Comparison of ENCODE assay signal across 12 mouse cellular contexts in genomic region chr19:47043608-47044007, GRCm38 (mm10). TPM values are rescaled to one million over a fixed set of nuclear protein-coding genes. Genes with fewer than 3 reads are reported as not detected.
DNase-seq lines count a peak whose midpoint lies in the region; ATAC-seq and TF ChIP-seq lines count a peak whose summit lies in the region.
"Had no signal": no experiment of that assay in that cellular context is flagged by ENCODE, and none has a peak within 500 bp of the region (broad histone marks: within the 10 kb centered on the region; RNA-seq: fewer than 3 reads in every experiment).

No protein-coding gene starts in this region.

- WGBS in heart, adult 2 months = 80% methylated on average over 3 of the region's 3 CpGs
- WGBS in stomach, postnatal 0 days = 81% methylated on average over 3 of the region's 3 CpGs

- no peak overlapping the region for H3K4me3 ChIP-seq in heart, adult 2 months
- no peak overlapping the region for H3K4me3 ChIP-seq in stomach, postnatal 0 days (ENCODE audit: low read depth, low read length)
- H3K4me3 ChIP-seq: hindbrain, embryonic 12.5 days; lung, embryonic 15.5 days; myocyte had no signal

- H3K4me2 ChIP-seq in stomach, postnatal 0 days (replicated peaks; ENCODE audit: low read depth) = no peak overlapping the region
- H3K4me2 ChIP-seq: hindbrain, embryonic 12.5 days; lung, embryonic 15.5 days had no signal

- no peak for TF ChIP-seq POLR2A in heart, adult 2 months (IDR thresholded peaks at IDR 0.05; ENCODE audit: insufficient read depth, low read depth, low read length)

- no peaks in the 10 kb centered on the region for H3K36me3 ChIP-seq in heart, adult 2 months (ENCODE audit: control insufficient read depth, insufficient read depth, low read length)
- peaks cover 5% of the 10 kb centered on the region; the same call in 1 of the 2 replicates for H3K36me3 ChIP-seq in stomach, postnatal 0 days (ENCODE audit: control insufficient read depth, insufficient read depth, low read length)

- H3K9me3 ChIP-seq in stomach, postnatal 0 days (ENCODE audit: control insufficient read depth, low read length) = no peaks in the 10 kb centered on the region
- H3K9me3 ChIP-seq: hindbrain, embryonic 12.5 days; lung, embryonic 15.5 days had no signal

- H3K4me1 ChIP-seq in heart, adult 2 months (ENCODE audit: control insufficient read depth, insufficient read depth, low read length) = no peaks in the 10 kb centered on the region
- no peaks in the 10 kb centered on the region for H3K4me1 ChIP-seq in stomach, postnatal 0 days (replicated peaks; ENCODE audit: control insufficient read depth, insufficient read depth)
- H3K4me1 ChIP-seq: hindbrain, embryonic 12.5 days; lung, embryonic 15.5 days had no signal

- peak; percentile 66 for TF ChIP-seq CTCF in heart, adult 2 months (IDR thresholded peaks at IDR 0.05)
- TF ChIP-seq CTCF in stomach, postnatal 0 days (IDR thresholded peaks at IDR 0.05; ENCODE audit: low read depth) = peak; percentile 61

- TF ChIP-seq EP300 in heart, adult 2 months (IDR thresholded peaks at IDR 0.05; ENCODE audit: insufficient read depth, low read depth, low read length) = no peak
- TF ChIP-seq EP300 in stomach, postnatal 0 days (optimal IDR thresholded peaks at IDR 0.05) = no peak

- no peak overlapping the region for H3K27ac ChIP-seq in heart, adult 2 months
- H3K27ac ChIP-seq in stomach, postnatal 0 days (replicated peaks) = no peak overlapping the region
- H3K27ac ChIP-seq: hindbrain, embryonic 12.5 days; lung, embryonic 15.5 days had no signal

- DNase-seq in heart, adult 2 months = no peak
- DNase-seq in heart, adult 9 months (ENCODE audit: low spot score in 2 of 2) = no peak
- DNase-seq in lung, postnatal 36 days = peak; percentile 6
- no peak for DNase-seq in lung, postnatal 4 days
- peak; percentile 38 for DNase-seq in R1 (ENCODE audit: low read depth, low spot score)
- no peak for DNase-seq in stomach, postnatal 0 days (ENCODE audit: low spot score)
- DNase-seq: cerebellum, postnatal 25 days had no signal

- intact Hi-C loops in heart, adult 2 months (cut with DNase I) = loop anchor here (2.0 kb wide), 1 partner anchor 167 kb away; no protein-coding TSS in a partner anchor

- ATAC-seq in stomach, postnatal 0 days (ENCODE audit: low FRiP score, low TSS enrichment) = no peak
- ATAC-seq in megakaryocyte-erythroid progenitor cell, adult 5-6 weeks (replicated peaks; ENCODE audit: low FRiP score, low TSS enrichment, poor library complexity, severe bottlenecking) = no peak

- no peaks in the 10 kb centered on the region for H3K27me3 ChIP-seq in heart, adult 2 months (ENCODE audit: control insufficient read depth, insufficient read depth, low read length)
- H3K27me3 ChIP-seq in stomach, postnatal 0 days (ENCODE audit: control insufficient read depth, insufficient read depth, low read length) = no peaks in the 10 kb centered on the region
- H3K27me3 ChIP-seq: hindbrain, embryonic 12.5 days; lung, embryonic 15.5 days had no signal

- H3K79me2 ChIP-seq in heart, adult 2 months (replicated peaks; ENCODE audit: control insufficient read depth, insufficient read depth, low read length) = no peaks in the 10 kb centered on the region

- H3K9ac ChIP-seq in heart, adult 2 months (ENCODE audit: low read depth, low read length) = no peak overlapping the region
- H3K9ac ChIP-seq in stomach, postnatal 0 days (ENCODE audit: low read length) = no peak overlapping the region
- H3K9ac ChIP-seq: hindbrain, embryonic 12.5 days; lung, embryonic 15.5 days had no signal

RNA-seq across cellular contexts. Expression of gene Pcgf6, which starts 7.1 kb away (rescaled TPM):
- 1 to 10 TPM; 2.7 to 3.2 TPM for total RNA-seq in heart, adult 2 months (2021)
- polyA plus RNA-seq in heart, adult 2 months (2012; rRNA removed) = 2.5 and 3.5 TPM in 2 replicates
- 9.8 and 10.1 TPM in 2 replicates for polyA plus RNA-seq in stomach, postnatal 0 days (2015; fragmentation: Nextera tagmentation; extraction: Ambion mirVana)
- 33.8 and 37.5 TPM in 2 replicates for total RNA-seq in megakaryocyte-erythroid progenitor cell, adult 5-6 weeks (2014; fragmentation: Nextera tagmentation)
- 18.6 and 19.8 TPM in 2 replicates for total RNA-seq in megakaryocyte-erythroid progenitor cell, adult 5-6 weeks (2017)

RNA-seq across cellular contexts. Expression of gene Taf5, which starts 23.9 kb away (rescaled TPM):
- 1 to 10 TPM; 2.7 to 2.9 TPM for total RNA-seq in heart, adult 2 months (2021)
- polyA plus RNA-seq in heart, adult 2 months (2012; rRNA removed) = 1.5 and 2.2 TPM in 2 replicates
- 1.6 and 1.8 TPM in 2 replicates for polyA plus RNA-seq in stomach, postnatal 0 days (2015; fragmentation: Nextera tagmentation; extraction: Ambion mirVana)
- total RNA-seq in megakaryocyte-erythroid progenitor cell, adult 5-6 weeks (2014; fragmentation: Nextera tagmentation) = 14.6 and 17.0 TPM in 2 replicates
- 26.3 and 28.4 TPM in 2 replicates for total RNA-seq in megakaryocyte-erythroid progenitor cell, adult 5-6 weeks (2017)

RNA-seq across cellular contexts. Expression of gene Nt5c2, which starts 28.7 kb away (rescaled TPM):
- 10 to 100 TPM; 58.2 to 63.9 TPM for total RNA-seq in heart, adult 2 months (2021)
- 16.7 and 24.5 TPM in 2 replicates for polyA plus RNA-seq in heart, adult 2 months (2012; rRNA removed)
- 59.4 and 70.9 TPM in 2 replicates for polyA plus RNA-seq in stomach, postnatal 0 days (2015; fragmentation: Nextera tagmentation; extraction: Ambion mirVana)
- 87.1 and 88.5 TPM in 2 replicates for total RNA-seq in megakaryocyte-erythroid progenitor cell, adult 5-6 weeks (2014; fragmentation: Nextera tagmentation)
- 142 and 145 TPM in 2 replicates for total RNA-seq in megakaryocyte-erythroid progenitor cell, adult 5-6 weeks (2017)

RNA-seq across cellular contexts. Expression of gene Ina, which starts 29.1 kb away (rescaled TPM):
- total RNA-seq in heart, adult 2 months (2021) = under 1 TPM in 1 of 2 experiments, not detected in 1; 0.11 TPM
- 0.04 and 0.09 TPM in 2 replicates for polyA plus RNA-seq in heart, adult 2 months (2012; rRNA removed)
- polyA plus RNA-seq in stomach, postnatal 0 days (2015; fragmentation: Nextera tagmentation; extraction: Ambion mirVana) = 3.5 and 4.2 TPM in 2 replicates
- 1.1 TPM in 1 of 2 replicates, not detected in the other for total RNA-seq in megakaryocyte-erythroid progenitor cell, adult 5-6 weeks (2014; fragmentation: Nextera tagmentation)
- 0.09 and 0.27 TPM in 2 replicates for total RNA-seq in megakaryocyte-erythroid progenitor cell, adult 5-6 weeks (2017)
- total RNA-seq: granulocyte monocyte progenitor cell, adult 5-6 weeks had no signal
- polyA plus RNA-seq: myocyte had no signal

RNA-seq across cellular contexts. Expression of gene Usmg5, which starts 46.8 kb away (rescaled TPM):
- total RNA-seq in heart, adult 2 months (2021) = 1,000 to 10,000 TPM; 2,026 to 2,490 TPM
- polyA plus RNA-seq in heart, adult 2 months (2012; rRNA removed) = 762 and 1,154 TPM in 2 replicates
- polyA plus RNA-seq in stomach, postnatal 0 days (2015; fragmentation: Nextera tagmentation; extraction: Ambion mirVana) = 1,643 and 1,847 TPM in 2 replicates
- total RNA-seq in megakaryocyte-erythroid progenitor cell, adult 5-6 weeks (2014; fragmentation: Nextera tagmentation) = 709 and 727 TPM in 2 replicates
- 667 and 899 TPM in 2 replicates for total RNA-seq in megakaryocyte-erythroid progenitor cell, adult 5-6 weeks (2017)

Comparison
In these comparisons a context has a peak if more than half of its experiments do, and no peak if none do; other contexts are left out.
1. DNase-seq: peak in lung, postnatal 36 days (single experiment) and R1 (single experiment); none in heart, adult 2 months (0 of 2), heart, adult 9 months (0 of 2), lung, postnatal 4 days (0 of 2) and stomach, postnatal 0 days (single experiment).
2. RNA of gene Pcgf6, which starts 7.1 kb away (total RNA-seq): 18.6 to 37.5 TPM in megakaryocyte-erythroid progenitor cell, adult 5-6 weeks; 2.7 to 3.2 TPM in heart, adult 2 months; every median in the first group is over 4 times any median in the second.